8 mouse cellular contexts compared by ENCODE assay signal in genomic region chr9:41376948-41377700, GRCm38 (mm10).
A peak's percentile ranks its signal among the peaks of the same experiment; 100 is the strongest.
DNase-seq lines count a peak whose midpoint lies in the region; ATAC-seq lines count a peak whose summit lies in the region.

No protein-coding gene starts in this region.

- 53% methylated on average over 8 of the region's 8 CpGs for WGBS in kidney, embryonic 14.5 days
- WGBS in forebrain, embryonic 15.5 days = 8% methylated on average over 8 of the region's 8 CpGs
- WGBS in midbrain, embryonic 10.5 days = 50% methylated on average over 8 of the region's 8 CpGs

- no peak overlapping the region for H3K9ac ChIP-seq in kidney, embryonic 14.5 days (ENCODE audit: low read depth, low read length)
- peak overlapping the region; percentile 77 for H3K9ac ChIP-seq in forebrain, embryonic 15.5 days (replicated peaks)

- H3K27me3 ChIP-seq in kidney, embryonic 14.5 days (ENCODE audit: control insufficient read depth, insufficient read depth, low read length) = no peaks in the 10 kb centered on the region
- H3K27me3 ChIP-seq in forebrain, embryonic 15.5 days = no peaks in the 10 kb centered on the region
- H3K27me3 ChIP-seq in midbrain, embryonic 10.5 days (ENCODE audit: low read depth, poor library complexity, severe bottlenecking) = no peaks in the 10 kb centered on the region

- H3K9me3 ChIP-seq in kidney, embryonic 14.5 days (ENCODE audit: control insufficient read depth, low read length) = no peaks in the 10 kb centered on the region
- no peaks in the 10 kb centered on the region for H3K9me3 ChIP-seq in forebrain, embryonic 15.5 days
- H3K9me3 ChIP-seq in midbrain, embryonic 10.5 days (replicated peaks) = no peaks in the 10 kb centered on the region

- H3K36me3 ChIP-seq in kidney, embryonic 14.5 days (ENCODE audit: control insufficient read depth, insufficient read depth, low read length) = no peaks in the 10 kb centered on the region
- no peaks in the 10 kb centered on the region for H3K36me3 ChIP-seq in forebrain, embryonic 15.5 days
- H3K36me3 ChIP-seq in midbrain, embryonic 10.5 days = peaks cover 11% of the 10 kb centered on the region; the same call in 1 of the 2 replicates

- H3K4me1 ChIP-seq in kidney, embryonic 14.5 days (ENCODE audit: control insufficient read depth, insufficient read depth, low read length) = peaks cover 21% of the 10 kb centered on the region
- H3K4me1 ChIP-seq in brown adipose tissue, adult 24 weeks (ENCODE audit: control insufficient read depth, insufficient read depth, insufficient read length, low read length) = peaks cover 9% of the 10 kb centered on the region; the same call in 1 of the 2 replicates
- H3K4me1 ChIP-seq in forebrain, embryonic 15.5 days = peaks cover 46% of the 10 kb centered on the region
- H3K4me1 ChIP-seq in midbrain, embryonic 10.5 days = peaks cover 93% of the 10 kb centered on the region

- H3K4me3 ChIP-seq in kidney, embryonic 14.5 days (ENCODE audit: low read length) = no peak overlapping the region
- peak overlapping the region; percentile 58 for H3K4me3 ChIP-seq in brown adipose tissue, adult 24 weeks (ENCODE audit: insufficient read depth, low read depth, low read length)
- peak overlapping the region; percentile 48 for H3K4me3 ChIP-seq in forebrain, embryonic 15.5 days
- peak overlapping the region; percentile 58 for H3K4me3 ChIP-seq in midbrain, embryonic 10.5 days

- H3K27ac ChIP-seq in kidney, embryonic 14.5 days (ENCODE audit: low read depth, low read length) = peak overlapping the region; percentile 70; the same call in 1 of the 2 replicates
- peak overlapping the region; percentile 73 for H3K27ac ChIP-seq in brown adipose tissue, adult 24 weeks (replicated peaks; ENCODE audit: low read depth, low read length)
- H3K27ac ChIP-seq in forebrain, embryonic 15.5 days (replicated peaks) = peak overlapping the region; percentile 99
- peak overlapping the region; percentile 97 for H3K27ac ChIP-seq in midbrain, embryonic 10.5 days (replicated peaks)

- H3K4me2 ChIP-seq in kidney, embryonic 14.5 days (replicated peaks; ENCODE audit: low read depth, low read length) = peak overlapping the region; percentile 31
- peak overlapping the region; percentile 62 for H3K4me2 ChIP-seq in forebrain, embryonic 15.5 days (replicated peaks)

- no peak for DNase-seq in kidney, adult 8-10 months
- no peak for DNase-seq in midbrain, embryonic 10.5 days (ENCODE audit: low spot score)
- DNase-seq in adrenal gland, postnatal 36 days = no peak
- DNase-seq in cerebellum, postnatal 4 days (ENCODE audit: low spot score in 2 of 2) = no peak

- ATAC-seq in kidney, embryonic 14.5 days (ENCODE audit: low FRiP score, low TSS enrichment) = no peak
- peak; percentile 29 for ATAC-seq in forebrain, embryonic 15.5 days (replicated peaks)
- ATAC-seq in activated CD4-positive, CD25-positive, alpha-beta regulatory T cell, adult 4 months = no peak
